Mouse (Mus musculus) cortical plate, adult 2 months (tissue): ENCODE measurements at regions not wholly inside any gene's neighbourhood (a gene's known extent, or its start where the extent isn't known, plus 50 kb on each side); places are given as distances from the start of the nearest gene placed in this dataset.

ENCODE experiments used
- CTCF ChIP-seq: fragments of 200-500 bp; IDR thresholded peaks from 2 replicates; pipeline ENCODE4 v1.5.1; 2011; ENCODE audit warnings: mild to moderate bottlenecking, control low read depth, low read length; ENCODE audit not compliant: insufficient read depth; ENCODE audit errors: extremely low read depth
- POLR2A ChIP-seq: fragments of 200-500 bp; IDR thresholded peaks from 2 replicates; pipeline ENCODE4 v1.6.1; 2011; ENCODE audit warnings: mild to moderate bottlenecking, low read length, control low read depth; ENCODE audit not compliant: insufficient read depth; ENCODE audit errors: extremely low read depth

GRCm38 (mm10) chr4:153679151-153679550 lies 196.5 kb upstream of the Ajap1 start:
- TF ChIP-seq POLR2A = no peak
- TF ChIP-seq CTCF = no peak
